Mouse (Mus musculus): ENCODE results near the gene Lrrc37a. TPM values are rescaled to one million over a fixed set of nuclear protein-coding genes. Genes with fewer than 3 reads are reported as not detected.

Lrrc37a gene
- total RNA-seq, 1 experiment: not detected

GRCm38 (mm10) chr11:103403776-103404175, 100.6 kb downstream of the Lrrc37a start:
- H3K36me3 ChIP-seq (ENCODE audit: control insufficient read depth, insufficient read depth, low read length, poor library complexity, severe bottlenecking): peaks cover 14% of the 10 kb centered on the region
- peak overlapping the region; percentile 27 to 58 for H3K4me3 ChIP-seq (ENCODE audit: insufficient read depth in 1 of 2, low read depth in 1 of 2, low read length in 2 of 2, poor library complexity in 1 of 2, severe bottlenecking in 1 of 2)
- DNase-seq (ENCODE audit: low read depth, low spot score): peak; percentile 77
- peak overlapping the region; percentile 84 for H3K27ac ChIP-seq (ENCODE audit: insufficient read depth, low read depth, low read length, poor library complexity, severe bottlenecking)
- TF ChIP-seq HCFC1 (IDR thresholded peaks at IDR 0.05; ENCODE audit: borderline replicate concordance, insufficient read depth, low read length): no peak
- no peak for TF ChIP-seq ZC3H11A (IDR thresholded peaks at IDR 0.05; ENCODE audit: borderline replicate concordance, low read depth, low read length)
- no peak for TF ChIP-seq MAFK (IDR thresholded peaks at IDR 0.05; ENCODE audit: insufficient read depth, low read depth, low read length)
- TF ChIP-seq ZNF384 (IDR thresholded peaks at IDR 0.05; ENCODE audit: low read depth, low read length): no peak
- TF ChIP-seq CHD2 (IDR thresholded peaks at IDR 0.05; ENCODE audit: low read depth, low read length): no peak
- no peaks in the 10 kb centered on the region for H3K9me3 ChIP-seq (ENCODE audit: control insufficient read depth, insufficient read depth, low read depth, low read length)
- in situ Hi-C loops (cut with MboI; ENCODE audit: low sequenced_read_pairs in 2 of 2, unreplicated experiment in 2 of 2): no loop called here
- peak overlapping the region; percentile 69; the same call in 1 of the 2 replicates for H3K9ac ChIP-seq (ENCODE audit: insufficient read depth, low read depth, low read length, poor library complexity, severe bottlenecking)
- peaks cover 11 to 16% of the 10 kb centered on the region in 2 experiments for H3K4me1 ChIP-seq (ENCODE audit: control insufficient read depth in 2 of 2, insufficient read depth in 2 of 2, low read length in 2 of 2, poor library complexity in 1 of 2)

GRCm38 (mm10) chr11:103402738-103403137, 101.7 kb downstream of the Lrrc37a start:
- Histone ChIP-seq H3K9me3 (ENCODE audit: control insufficient read depth, insufficient read depth, low read depth, low read length) (no peaks in the 10 kb centered on the region), H3K4me1 (ENCODE audit: control insufficient read depth in 2 of 2, insufficient read depth in 2 of 2, low read length in 2 of 2, poor library complexity in 1 of 2) (peaks cover 10 to 13% of the 10 kb centered on the region in 2 experiments), H3K36me3 (ENCODE audit: control insufficient read depth, insufficient read depth, low read length, poor library complexity, severe bottlenecking) (peaks cover 14% of the 10 kb centered on the region), H3K4me3 (ENCODE audit: insufficient read depth in 1 of 2, low read depth in 1 of 2, low read length in 2 of 2, poor library complexity in 1 of 2, severe bottlenecking in 1 of 2) (0 out of 4 replicates have a peak overlapping the region, but pooled peaks of 1 of the 2 experiments have one; percentile 30), H3K27ac (ENCODE audit: insufficient read depth, low read depth, low read length, poor library complexity, severe bottlenecking) (no peak overlapping the region; the same call in 1 of the 2 replicates), H3K9ac (ENCODE audit: insufficient read depth, low read depth, low read length, poor library complexity, severe bottlenecking) (no peak overlapping the region; the same call in 1 of the 2 replicates)
- in situ Hi-C loops (cut with MboI; ENCODE audit: low sequenced_read_pairs in 2 of 2, unreplicated experiment in 2 of 2): no loop called here
- no peak for TF ChIP-seq ZNF384 (IDR thresholded peaks at IDR 0.05; ENCODE audit: low read depth, low read length)
- no peak for TF ChIP-seq ZC3H11A (IDR thresholded peaks at IDR 0.05; ENCODE audit: borderline replicate concordance, low read depth, low read length)
- no peak for TF ChIP-seq HCFC1 (IDR thresholded peaks at IDR 0.05; ENCODE audit: borderline replicate concordance, insufficient read depth, low read length)
- no peak for TF ChIP-seq MAFK (IDR thresholded peaks at IDR 0.05; ENCODE audit: insufficient read depth, low read depth, low read length)
- no peak for TF ChIP-seq CHD2 (IDR thresholded peaks at IDR 0.05; ENCODE audit: low read depth, low read length)
- DNase-seq (ENCODE audit: low read depth, low spot score): no peak

GRCm38 (mm10) chr11:103402198-103402597, 102.2 kb downstream of the Lrrc37a start:
- H3K27ac ChIP-seq (ENCODE audit: insufficient read depth, low read depth, low read length, poor library complexity, severe bottlenecking): no peak overlapping the region
- TF ChIP-seq ZC3H11A (IDR thresholded peaks at IDR 0.05; ENCODE audit: borderline replicate concordance, low read depth, low read length) (no peak), MAFK (IDR thresholded peaks at IDR 0.05; ENCODE audit: insufficient read depth, low read depth, low read length) (no peak), HCFC1 (IDR thresholded peaks at IDR 0.05; ENCODE audit: borderline replicate concordance, insufficient read depth, low read length) (no peak), CHD2 (IDR thresholded peaks at IDR 0.05; ENCODE audit: low read depth, low read length) (no peak), ZNF384 (IDR thresholded peaks at IDR 0.05; ENCODE audit: low read depth, low read length) (no peak)
- peak; percentile 51 for DNase-seq (ENCODE audit: low read depth, low spot score)

More at GRCm38 (mm10) chr11:103402198-103402597, 102.2 kb downstream of the Lrrc37a start:
- H3K4me1 ChIP-seq (ENCODE audit: control insufficient read depth in 2 of 2, insufficient read depth in 2 of 2, low read length in 2 of 2, poor library complexity in 1 of 2): peaks cover 7 to 13% of the 10 kb centered on the region in 2 experiments
- H3K36me3 ChIP-seq (ENCODE audit: control insufficient read depth, insufficient read depth, low read length, poor library complexity, severe bottlenecking): peaks cover 16% of the 10 kb centered on the region
- no peaks in the 10 kb centered on the region for H3K9me3 ChIP-seq (ENCODE audit: control insufficient read depth, insufficient read depth, low read depth, low read length)
- in situ Hi-C loops (cut with MboI; ENCODE audit: low sequenced_read_pairs in 2 of 2, unreplicated experiment in 2 of 2): no loop called here
- peak overlapping the region; percentile 56; the same call in 1 of the 2 replicates for H3K9ac ChIP-seq (ENCODE audit: insufficient read depth, low read depth, low read length, poor library complexity, severe bottlenecking)
- 0 out of 4 replicates have a peak overlapping the region, but pooled peaks of 1 of the 2 experiments have one; percentile 1 for H3K4me3 ChIP-seq (ENCODE audit: insufficient read depth in 1 of 2, low read depth in 1 of 2, low read length in 2 of 2, poor library complexity in 1 of 2, severe bottlenecking in 1 of 2)

Other genes with a start within 250 kb of the Lrrc37a start
- gene Map3k14, start 237.1 kb downstream of the Lrrc37a start, total RNA-seq (2012; rRNA removed): 4.5 and 5.3 TPM in 2 replicates
- gene Arhgap27, start 140.9 kb downstream of the Lrrc37a start, total RNA-seq (2012; rRNA removed): 7.8 and 8.2 TPM in 2 replicates
- gene Plekhm1, start 91.9 kb downstream of the Lrrc37a start, total RNA-seq (2012; rRNA removed): 11.7 and 12.3 TPM in 2 replicates
- under 0.01 and 0.04 TPM in 2 replicates for gene Gm884, start 116.5 kb upstream of the Lrrc37a start, total RNA-seq (2012; rRNA removed)
- gene Lyzl6, start 134.3 kb upstream of the Lrrc37a start, total RNA-seq (2012; rRNA removed): not detected in 2 replicates
- gene Rprml, start 145.0 kb upstream of the Lrrc37a start, total RNA-seq (2012; rRNA removed): 0.49 and 0.63 TPM in 2 replicates
- gene Gosr2, start 193.3 kb upstream of the Lrrc37a start, total RNA-seq (2012; rRNA removed): 47.6 and 70.2 TPM in 2 replicates
- 0.09 and 0.11 TPM in 2 replicates for gene Wnt9b, start 245.2 kb upstream of the Lrrc37a start, total RNA-seq (2012; rRNA removed)